Comparison of ENCODE assay signal across 15 mouse cellular contexts in the genomic region with DNA sequence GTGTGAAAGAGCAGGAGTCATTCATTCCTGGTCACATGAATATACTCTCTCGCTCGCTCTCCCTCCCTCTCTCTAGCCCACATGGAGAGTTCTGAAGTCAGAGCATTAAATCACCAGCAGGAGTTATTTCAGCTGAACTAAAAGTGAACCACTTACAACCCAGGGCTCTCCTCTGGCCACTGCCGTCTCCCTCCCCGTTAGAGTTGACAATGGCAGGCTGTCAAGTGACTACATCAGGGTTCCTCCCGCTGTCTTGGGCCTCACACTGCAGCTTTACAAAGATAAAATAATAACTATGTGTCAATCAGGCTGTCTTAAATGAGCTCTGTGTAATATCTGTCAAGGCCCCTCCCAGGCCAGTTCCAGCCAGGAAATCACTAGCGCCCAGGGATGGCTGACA. TPM values are rescaled to one million over a fixed set of nuclear protein-coding genes. Genes with fewer than 3 reads are reported as not detected.
DNase-seq lines count a peak whose midpoint lies in the region; ATAC-seq lines count a peak whose summit lies in the region.
"Had no signal": no experiment of that assay in that cellular context is flagged by ENCODE, and none has a peak within 500 bp of the region (broad histone marks: within the 10 kb centered on the region; RNA-seq: fewer than 3 reads in every experiment).

No protein-coding gene starts in this region.

- H3K4me2 ChIP-seq in kidney, embryonic 14.5 days (replicated peaks; ENCODE audit: low read depth, low read length): no peak overlapping the region
- H3K4me2 ChIP-seq in forebrain, embryonic 15.5 days (replicated peaks): no peak overlapping the region
- peak overlapping the region; percentile 43 for H3K4me2 ChIP-seq in heart, embryonic 11.5 days
- no peak overlapping the region for H3K4me2 ChIP-seq in limb, embryonic 15.5 days
- H3K4me2 ChIP-seq: embryonic facial prominence, embryonic 13.5 days had no signal

- no peaks in the 10 kb centered on the region for H3K27me3 ChIP-seq in kidney, embryonic 14.5 days (ENCODE audit: control insufficient read depth, insufficient read depth, low read length)
- no peaks in the 10 kb centered on the region for H3K27me3 ChIP-seq in forebrain, embryonic 15.5 days
- no peaks in the 10 kb centered on the region for H3K27me3 ChIP-seq in heart, embryonic 11.5 days (ENCODE audit: control insufficient read depth, insufficient read depth, low read length)
- no peaks in the 10 kb centered on the region for H3K27me3 ChIP-seq in limb, embryonic 15.5 days
- H3K27me3 ChIP-seq: CH12.LX; embryonic facial prominence, embryonic 13.5 days had no signal

- intact Hi-C loops in left cerebral cortex, postnatal 36 days (cut with DNase I): no loop called here

- H3K27ac ChIP-seq in kidney, embryonic 14.5 days (ENCODE audit: low read depth, low read length): no peak overlapping the region
- H3K27ac ChIP-seq in forebrain, embryonic 15.5 days (replicated peaks): no peak overlapping the region
- H3K27ac ChIP-seq in heart, embryonic 11.5 days (ENCODE audit: low read depth, low read length): peak overlapping the region; percentile 71
- no peak overlapping the region for H3K27ac ChIP-seq in limb, embryonic 15.5 days
- H3K27ac ChIP-seq: embryonic facial prominence, embryonic 13.5 days had no signal

- H3K4me1 ChIP-seq in kidney, embryonic 14.5 days (ENCODE audit: control insufficient read depth, insufficient read depth, low read length): 0 out of 2 replicates have a peak, but pooled peaks cover 4% of the 10 kb centered on the region
- H3K4me1 ChIP-seq in forebrain, embryonic 15.5 days: peaks cover 7% of the 10 kb centered on the region; the same call in 1 of the 2 replicates
- peaks cover 16% of the 10 kb centered on the region for H3K4me1 ChIP-seq in heart, embryonic 11.5 days (ENCODE audit: control insufficient read depth, insufficient read depth, low read length)
- peaks cover 11% of the 10 kb centered on the region for H3K4me1 ChIP-seq in limb, embryonic 15.5 days
- H3K4me1 ChIP-seq: embryonic facial prominence, embryonic 13.5 days had no signal

- no peaks in the 10 kb centered on the region for H3K9me3 ChIP-seq in kidney, embryonic 14.5 days (ENCODE audit: control insufficient read depth, low read length)
- no peaks in the 10 kb centered on the region for H3K9me3 ChIP-seq in forebrain, embryonic 15.5 days
- H3K9me3 ChIP-seq in heart, embryonic 11.5 days (replicated peaks; ENCODE audit: control insufficient read depth, low read length): no peaks in the 10 kb centered on the region
- H3K9me3 ChIP-seq in limb, embryonic 15.5 days: no peaks in the 10 kb centered on the region
- H3K9me3 ChIP-seq: embryonic facial prominence, embryonic 13.5 days had no signal

- peak; percentile 73 for ATAC-seq in kidney, embryonic 14.5 days (ENCODE audit: low FRiP score, low TSS enrichment)
- peak; percentile 38; the same call in 1 of the 2 replicates for ATAC-seq in forebrain, embryonic 15.5 days (replicated peaks)
- peak; percentile 78; the same call in 1 of the 2 replicates for ATAC-seq in heart, embryonic 11.5 days (replicated peaks; ENCODE audit: insufficient number of reproducible peaks, low FRiP score, low TSS enrichment)
- ATAC-seq in limb, embryonic 15.5 days (ENCODE audit: insufficient number of reproducible peaks, low FRiP score, low TSS enrichment, low read depth): 0 out of 2 replicates have a peak, but pooled peaks have one; percentile 10

- WGBS in kidney, embryonic 14.5 days: 36% methylated on average over 6 of the region's 6 CpGs
- 34% methylated on average over 6 of the region's 6 CpGs for WGBS in forebrain, embryonic 15.5 days
- WGBS in heart, embryonic 11.5 days (ENCODE audit: insufficient replicate concordance): 22% methylated on average over 6 of the region's 6 CpGs
- 44% methylated on average over 6 of the region's 6 CpGs for WGBS in limb, embryonic 15.5 days

- no peak for DNase-seq in kidney, adult 8-10 months
- DNase-seq in left cerebral cortex, postnatal 36 days (ENCODE audit: low spot score in 2 of 2): no peak
- DNase-seq in liver: no peak
- no peak for DNase-seq in spleen, postnatal 14 days (ENCODE audit: low spot score in 2 of 2)
- DNase-seq: layer of hippocampus, postnatal 36 days; retina, postnatal 1 day; thymus, adult 18-20 months had no signal

- H3K9ac ChIP-seq in kidney, embryonic 14.5 days (ENCODE audit: low read depth, low read length): no peak overlapping the region
- H3K9ac ChIP-seq in forebrain, embryonic 15.5 days (replicated peaks): no peak overlapping the region
- no peak overlapping the region for H3K9ac ChIP-seq in heart, embryonic 11.5 days (ENCODE audit: low read depth, low read length)
- H3K9ac ChIP-seq in limb, embryonic 15.5 days: no peak overlapping the region
- H3K9ac ChIP-seq: embryonic facial prominence, embryonic 13.5 days had no signal

- no peak overlapping the region for H3K4me3 ChIP-seq in kidney, embryonic 14.5 days (ENCODE audit: low read length)
- H3K4me3 ChIP-seq in forebrain, embryonic 15.5 days: no peak overlapping the region
- H3K4me3 ChIP-seq in heart, embryonic 11.5 days (ENCODE audit: low read depth, low read length): no peak overlapping the region
- no peak overlapping the region for H3K4me3 ChIP-seq in limb, embryonic 15.5 days
- H3K4me3 ChIP-seq: embryonic facial prominence, embryonic 13.5 days had no signal

- no peaks in the 10 kb centered on the region for H3K36me3 ChIP-seq in kidney, embryonic 14.5 days (ENCODE audit: control insufficient read depth, insufficient read depth, low read length)
- H3K36me3 ChIP-seq in forebrain, embryonic 15.5 days: no peaks in the 10 kb centered on the region
- H3K36me3 ChIP-seq in heart, embryonic 11.5 days (ENCODE audit: control insufficient read depth, insufficient read depth, low read length): no peaks in the 10 kb centered on the region
- H3K36me3 ChIP-seq in limb, embryonic 15.5 days: no peaks in the 10 kb centered on the region
- H3K36me3 ChIP-seq: embryonic facial prominence, embryonic 13.5 days had no signal

RNA-seq across cellular contexts. Expression of gene Apobec4, which starts 47.4 kb away (rescaled TPM):
- polyA plus RNA-seq in kidney, embryonic 14.5 days (2014; fragmentation: Nextera tagmentation; extraction: Ambion mirVana): not detected in 2 replicates
- polyA plus RNA-seq in forebrain, embryonic 15.5 days (2015; fragmentation: Nextera tagmentation; extraction: Ambion mirVana): 0.27 TPM in 1 of 2 replicates, not detected in the other
- polyA plus RNA-seq in heart, embryonic 11.5 days (2014; fragmentation: Nextera tagmentation; extraction: Ambion mirVana): not detected in 2 replicates
- polyA plus RNA-seq in limb, embryonic 15.5 days (2015; fragmentation: Nextera tagmentation; extraction: Ambion mirVana): not detected in 2 replicates
- not detected for total RNA-seq in left cerebral cortex, postnatal 36 days (2021)
- total RNA-seq: CH12.LX; layer of hippocampus, postnatal 36 days; megakaryocyte-erythroid progenitor cell, adult 5-6 weeks had no signal
- polyA plus RNA-seq: embryonic facial prominence, embryonic 13.5 days; gonadal fat pad, adult 2 months had no signal

Comparison
In these comparisons a context has a peak if more than half of its experiments do, and no peak if none do; other contexts are left out.
1. ATAC-seq: peak in every context shown above with its lines; median percentile 78 in heart, embryonic 11.5 days; 73 in kidney, embryonic 14.5 days; 38 in forebrain, embryonic 15.5 days; 10 in limb, embryonic 15.5 days.